Mouse (Mus musculus): ENCODE measurements around the gene Arhgap25.
"Not testable (repeated sequence)": the region's sequence is repeated elsewhere in the genome, so short reads cannot be mapped to it uniquely, and the experiment has no call there.

DNA sequence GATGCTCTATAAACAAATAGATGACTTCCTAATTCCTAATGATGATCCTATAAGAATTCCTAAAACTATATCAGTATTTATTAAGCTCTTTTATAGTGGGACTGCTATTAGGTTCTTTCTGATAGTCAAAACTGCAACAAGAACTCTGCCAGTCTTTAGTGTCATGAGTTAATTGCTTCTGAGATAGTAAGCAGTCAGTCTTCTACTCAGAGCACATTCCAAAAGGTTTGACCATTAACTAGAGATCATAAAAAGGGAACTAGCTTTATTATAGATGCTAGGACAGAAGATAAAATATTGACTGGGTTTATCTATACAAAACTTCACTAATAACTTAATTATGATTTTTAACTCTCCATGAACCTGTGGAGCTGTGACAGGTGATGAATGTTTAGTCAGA, 38.8 kb upstream of the Arhgap25 start:
- not testable (repeated sequence) for TF ChIP-seq POLR2A (IDR thresholded peaks at IDR 0.05; ENCODE audit: borderline replicate concordance, extremely low read depth, insufficient read depth, insufficient read length, poor library complexity, severe bottlenecking); CTCF (IDR thresholded peaks at IDR 0.05; ENCODE audit: borderline replicate concordance, extremely low read depth, insufficient read depth, insufficient read length)

All from brain, embryonic 14.5 days (tissue).